Mouse (Mus musculus): ENCODE results near the gene Fbxo44.
A peak's percentile ranks its signal among the peaks of the same experiment; 100 is the strongest.
"Not testable (repeated sequence)": the region's sequence is repeated elsewhere in the genome, so short reads cannot be mapped to it uniquely, and the experiment has no call there.

Fbxo44 gene

GRCm38 (mm10) chr4:148160436-148161390 lies at the start of gene Fbxo44, which contains the start of gene Fbxo2:
TSS of gene Fbxo44 (minus strand) at chr4:148160482.
TSS of gene Fbxo2 (plus strand) at chr4:148160621.
- DNase-seq (ENCODE audit: inconsistent ontology term) = no peak

DNA sequence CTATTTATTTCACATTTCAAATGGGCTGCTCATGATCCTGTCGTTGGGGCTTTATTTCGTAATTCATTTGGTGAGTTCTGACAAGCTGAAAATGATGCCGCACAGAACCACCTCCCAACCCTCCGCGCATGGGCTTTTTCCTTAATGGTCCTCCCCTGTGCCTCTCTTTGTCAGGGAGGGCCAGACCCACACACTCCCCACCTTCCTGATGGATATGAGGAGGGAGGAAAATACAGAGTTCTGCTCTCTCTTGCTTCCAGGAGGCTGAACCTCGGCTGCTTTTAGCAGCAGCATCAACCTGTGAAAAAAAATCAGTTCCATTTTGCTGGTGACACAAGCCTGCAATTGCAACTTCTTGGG lies 44.6 kb upstream of the Fbxo44 start:
- no peak for DNase-seq (ENCODE audit: inconsistent ontology term)

DNA sequence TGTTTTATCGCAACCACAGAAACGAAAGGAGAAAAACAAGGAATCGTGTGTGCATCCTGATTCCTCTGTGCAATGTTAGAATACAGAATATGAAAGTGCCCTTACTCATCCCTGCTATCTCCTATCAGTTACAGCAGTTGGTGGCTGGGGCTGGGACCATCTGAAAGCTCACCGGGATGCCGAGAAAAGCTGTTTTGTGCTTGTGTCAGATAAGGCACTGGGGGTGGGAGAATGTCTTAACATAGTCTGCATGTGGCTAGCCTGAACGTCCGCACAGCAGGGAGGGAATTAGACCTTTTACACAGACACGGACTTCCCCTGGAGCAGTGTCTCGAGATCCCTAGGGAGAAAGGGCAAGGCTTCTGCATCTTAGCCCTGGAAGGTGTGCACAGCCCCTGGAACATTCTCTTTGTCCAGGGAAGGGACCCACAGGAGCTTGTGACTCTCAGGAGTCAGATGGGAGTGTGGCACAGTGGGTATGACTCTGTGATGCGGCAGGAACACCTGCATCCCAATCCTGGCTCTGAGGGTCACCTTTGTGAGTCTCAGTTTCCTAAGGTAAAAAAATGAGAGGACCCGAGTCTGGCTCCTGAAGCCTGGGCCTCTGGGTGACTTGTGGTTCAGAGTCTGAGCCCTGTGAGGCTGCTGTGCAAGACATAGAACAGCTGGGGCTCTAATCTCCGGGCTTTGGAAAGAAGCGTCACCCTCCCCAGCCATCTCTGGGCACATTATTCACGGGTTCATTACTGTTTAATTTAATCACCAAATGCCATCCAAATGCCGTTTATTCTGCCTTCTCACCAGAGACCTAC lies 44.0 kb upstream of the Fbxo44 start:
- DNase-seq (ENCODE audit: inconsistent ontology term) = no peak

DNA sequence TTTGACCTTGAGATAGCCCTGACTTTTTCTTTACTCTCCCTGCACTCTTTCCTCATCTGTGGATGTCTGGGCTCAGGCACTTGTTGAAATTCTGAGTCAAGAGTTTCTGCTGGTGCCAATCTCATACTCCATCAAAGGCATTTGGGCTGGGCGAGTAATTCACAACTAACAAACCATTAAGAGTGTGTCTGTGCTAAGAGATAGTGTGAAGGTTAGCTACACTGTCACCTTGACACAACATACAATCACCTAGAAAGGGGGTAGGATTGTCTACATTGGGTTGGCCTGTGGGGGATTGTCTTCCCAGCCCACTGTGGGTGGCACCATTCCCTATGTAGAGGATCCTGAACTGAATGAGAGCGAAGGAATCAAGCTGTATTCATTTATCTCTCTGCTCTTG lies 43.3 kb upstream of the Fbxo44 start:
- no peak for DNase-seq (ENCODE audit: inconsistent ontology term)

- DNase-seq (ENCODE audit: inconsistent ontology term) = no peak
These were observed 38.4 kb upstream of the Fbxo44 start for GRCm38 (mm10) chr4:148198721-148199120.

DNA sequence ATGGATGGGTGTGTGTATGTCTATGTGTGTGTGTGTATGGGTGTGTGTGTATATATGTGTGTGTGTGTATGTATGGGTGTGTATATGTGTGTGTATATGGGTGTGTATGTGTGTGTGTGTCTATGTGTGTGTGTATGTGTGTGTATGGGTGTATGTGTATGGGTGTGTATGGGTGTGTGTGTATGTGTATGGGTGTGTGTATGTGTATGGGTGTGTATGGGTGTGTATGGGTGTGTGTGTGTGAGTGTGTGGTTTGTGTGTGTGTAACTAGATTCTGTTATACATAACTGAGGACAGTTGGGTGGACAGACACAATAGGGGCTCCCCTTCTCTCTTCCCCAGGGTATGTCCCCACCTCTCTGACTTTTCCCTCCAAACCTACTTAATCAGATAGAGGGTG lies 34.1 kb upstream of the Fbxo44 start:
- no peak for DNase-seq (ENCODE audit: inconsistent ontology term)

DNA sequence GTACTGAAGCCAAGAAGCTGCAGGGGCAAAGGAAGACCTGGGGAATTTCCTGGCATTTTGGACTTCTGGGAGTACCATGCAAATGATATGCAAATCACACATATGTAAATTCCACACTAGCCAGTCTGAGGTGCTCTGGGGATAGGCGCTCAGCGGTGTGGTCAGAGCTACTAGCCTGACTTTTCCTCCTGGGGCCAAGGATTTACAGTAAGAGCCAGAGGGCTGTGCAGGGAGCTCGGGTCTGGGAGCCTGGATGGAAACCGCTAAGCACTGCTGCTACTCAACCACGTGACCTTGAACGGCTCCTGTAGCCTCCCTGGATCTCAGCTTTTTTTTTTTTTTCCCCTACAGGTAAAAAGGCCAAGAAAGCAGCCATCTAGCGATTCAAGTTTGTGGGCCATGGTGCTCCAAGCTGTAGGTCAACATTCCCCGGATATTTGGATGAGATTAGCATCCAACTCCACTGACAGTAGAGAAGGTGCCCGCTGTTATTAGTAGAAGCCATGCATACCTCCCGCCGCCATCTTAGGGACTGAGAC lies 32.5 kb upstream of the Fbxo44 start:
- DNase-seq (ENCODE audit: inconsistent ontology term) = no peak

DNA sequence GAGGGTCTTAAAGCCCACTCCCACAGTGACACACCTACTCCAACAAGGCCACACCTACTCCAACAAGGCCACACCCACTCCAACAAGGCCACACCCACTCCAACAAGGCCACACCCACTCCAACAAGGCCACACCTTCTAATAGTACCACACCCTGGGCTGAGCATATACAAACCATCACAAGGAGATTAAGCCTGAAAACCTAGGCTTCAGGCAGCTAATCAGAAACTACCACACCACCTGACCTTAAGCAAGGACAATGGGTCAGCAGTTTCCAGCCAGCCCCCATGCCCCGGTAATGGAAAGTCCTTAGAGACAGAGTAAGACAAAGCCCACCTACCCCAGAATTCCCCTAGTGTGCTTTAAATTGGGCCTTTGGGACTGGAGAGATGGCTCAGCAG lies 28.5 kb upstream of the Fbxo44 start:
- not testable (repeated sequence) for DNase-seq (ENCODE audit: inconsistent ontology term)

DNA sequence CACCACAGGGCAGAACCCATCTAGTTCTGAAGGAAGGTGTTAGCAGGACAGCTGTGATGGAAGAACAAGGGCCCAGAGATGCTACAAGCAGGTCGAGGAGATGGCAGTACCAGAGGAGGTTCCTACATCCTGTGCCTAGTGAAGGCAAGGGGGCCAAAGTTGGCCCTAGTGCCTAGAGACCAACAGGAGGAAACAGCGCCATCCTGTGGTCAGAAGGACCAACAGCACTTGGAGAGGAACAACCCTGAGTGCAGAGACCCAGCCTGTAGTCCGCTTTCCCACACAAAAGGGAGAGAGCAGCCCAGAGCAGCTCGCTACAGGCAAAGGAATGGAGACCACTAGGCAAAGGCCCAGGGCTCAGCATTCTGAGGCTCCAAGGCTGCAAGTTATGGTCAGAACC lies 25.5 kb upstream of the Fbxo44 start:
- DNase-seq (ENCODE audit: inconsistent ontology term) = no peak

DNA sequence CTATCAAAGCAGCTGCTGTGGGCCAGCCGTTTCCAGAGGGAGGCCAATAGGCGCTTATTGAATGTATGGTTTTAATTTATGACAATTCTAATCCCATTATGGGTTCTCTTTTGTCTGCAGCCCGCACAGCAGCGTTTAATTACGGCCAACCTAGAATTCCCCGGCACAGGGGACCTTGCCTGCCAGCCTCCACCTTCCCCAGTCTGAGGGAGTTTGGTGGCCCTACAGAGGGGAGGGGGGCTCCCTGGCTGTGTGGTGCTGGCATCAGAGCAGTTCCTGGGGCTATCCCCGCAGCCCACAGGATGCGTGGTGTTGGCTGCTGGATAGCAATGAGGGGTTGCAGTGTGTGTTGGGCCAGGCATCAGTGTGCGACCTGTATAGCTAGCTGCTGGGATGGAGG lies 24.3 kb upstream of the Fbxo44 start:
- DNase-seq (ENCODE audit: inconsistent ontology term) = no peak

DNA sequence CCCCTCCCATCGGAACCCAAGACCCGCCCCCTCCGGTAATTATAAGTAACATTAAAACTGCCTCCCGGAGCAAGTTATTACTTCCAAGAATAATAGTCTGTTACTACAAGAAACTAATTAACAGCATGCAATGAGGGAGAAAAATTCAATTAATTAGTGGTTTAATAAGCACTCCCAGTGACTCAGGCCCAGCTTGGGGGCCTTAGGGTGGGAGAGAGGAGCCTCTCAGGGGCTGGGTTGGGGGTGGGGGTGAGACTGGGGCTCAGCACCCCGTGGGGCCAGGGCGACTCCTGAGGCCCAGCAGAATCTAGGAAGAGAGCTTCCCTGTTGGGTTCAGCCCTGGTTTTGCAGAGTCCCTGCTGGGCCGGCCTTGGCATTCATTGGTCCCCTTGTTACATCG lies 22.1 kb upstream of the Fbxo44 start:
- DNase-seq (ENCODE audit: inconsistent ontology term) = peak; percentile 64

- DNase-seq (ENCODE audit: inconsistent ontology term) = no peak
These were observed 21.2 kb upstream of the Fbxo44 start for GRCm38 (mm10) chr4:148181483-148181882.

GRCm38 (mm10) chr4:148177716-148178115 lies 17.4 kb upstream of the Fbxo44 start:
- DNase-seq (ENCODE audit: inconsistent ontology term) = peak; percentile 54

DNA sequence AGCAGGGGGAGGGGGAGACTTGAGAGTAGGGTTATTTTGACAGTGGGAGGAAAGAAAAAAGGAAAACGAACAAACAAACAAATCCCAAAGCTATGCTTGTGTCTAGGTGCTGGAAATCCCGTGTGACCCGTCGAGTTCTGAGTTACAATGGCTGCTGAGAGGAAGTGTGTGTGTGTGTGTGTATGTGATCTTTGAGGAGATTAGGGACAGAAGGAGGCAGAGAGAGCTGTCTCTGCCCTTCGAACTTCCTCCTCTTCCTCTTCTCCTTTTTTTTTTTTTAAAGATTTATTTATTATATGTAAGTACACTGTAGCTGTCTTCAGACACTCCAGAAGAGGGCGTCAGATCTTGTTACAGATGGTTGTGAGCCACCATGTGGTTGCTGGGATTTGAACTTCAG lies 16.3 kb upstream of the Fbxo44 start:
- DNase-seq (ENCODE audit: inconsistent ontology term) = not testable (repeated sequence)

DNA sequence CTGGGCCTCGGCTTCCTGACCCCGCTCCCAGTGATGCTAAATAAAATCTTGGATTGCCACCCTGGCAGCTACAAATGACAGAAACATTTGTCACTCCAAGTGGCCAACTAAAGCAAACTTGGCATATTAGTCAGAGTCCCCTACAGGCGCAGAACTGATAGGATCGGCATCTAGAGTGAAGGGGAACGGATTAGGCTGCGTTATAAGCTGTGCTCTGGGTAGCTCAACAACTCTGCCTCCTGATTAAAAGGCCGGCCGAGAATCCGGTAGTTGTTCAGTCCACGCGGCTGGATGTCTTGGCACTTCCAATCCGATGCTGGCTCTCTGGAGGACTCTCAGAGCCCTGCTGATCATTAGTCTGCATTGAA lies 14.2 kb upstream of the Fbxo44 start:
- DNase-seq (ENCODE audit: inconsistent ontology term) = no peak

DNA sequence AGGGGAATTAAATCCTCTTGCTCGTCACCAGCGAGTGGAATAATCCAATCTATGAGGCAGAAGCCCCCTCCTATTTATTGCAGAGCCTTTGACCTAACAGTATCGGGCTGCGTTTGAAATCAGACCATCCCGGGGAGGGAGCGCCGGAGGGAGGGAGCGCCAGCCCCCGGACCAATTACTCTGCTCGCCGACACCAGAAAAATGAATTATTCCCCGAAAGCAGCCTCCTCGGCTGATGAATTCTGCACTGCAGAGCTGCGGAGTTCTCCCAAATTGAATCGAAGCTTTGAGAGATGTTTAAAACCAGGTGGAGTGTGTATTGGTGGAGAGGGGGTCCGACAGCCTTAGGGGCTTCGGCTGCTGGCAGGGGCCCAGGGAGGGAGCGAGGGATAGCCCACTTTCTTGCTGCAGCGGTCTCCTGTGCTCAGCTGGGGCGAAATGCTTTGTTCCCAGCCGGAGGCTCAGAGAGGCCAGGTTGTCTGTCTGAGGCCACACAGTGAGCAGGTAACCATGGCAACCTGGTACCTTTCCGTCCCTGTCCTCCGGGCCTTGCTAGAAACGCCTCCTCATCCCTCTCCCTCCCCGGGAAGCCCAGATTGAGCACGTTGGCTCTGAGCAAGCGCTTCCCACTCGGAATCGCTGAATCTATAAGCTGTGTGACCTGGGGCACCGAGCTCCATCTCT lies 13.7 kb upstream of the Fbxo44 start:
- DNase-seq (ENCODE audit: inconsistent ontology term) = no peak

DNA sequence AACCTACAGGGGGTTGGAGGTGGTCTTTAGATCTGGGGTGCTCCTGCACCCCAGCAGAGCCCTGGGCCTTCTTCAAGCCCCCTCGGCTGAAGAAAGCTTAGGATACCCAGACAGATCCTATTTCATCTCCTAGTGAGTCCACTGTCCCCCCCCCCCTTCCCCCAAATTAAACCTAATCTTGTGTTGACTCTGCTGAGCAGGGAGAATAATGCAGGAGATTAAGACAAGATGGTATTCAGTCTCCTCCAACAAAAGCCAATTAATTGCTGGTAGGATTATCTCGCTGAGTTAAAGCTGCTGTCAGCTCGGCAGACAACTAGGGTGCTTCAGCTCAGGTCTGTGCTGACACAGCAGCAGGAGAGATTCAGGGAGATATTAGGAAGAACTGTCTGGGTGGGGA lies 11.0 kb upstream of the Fbxo44 start:
- no peak for DNase-seq (ENCODE audit: inconsistent ontology term)

DNA sequence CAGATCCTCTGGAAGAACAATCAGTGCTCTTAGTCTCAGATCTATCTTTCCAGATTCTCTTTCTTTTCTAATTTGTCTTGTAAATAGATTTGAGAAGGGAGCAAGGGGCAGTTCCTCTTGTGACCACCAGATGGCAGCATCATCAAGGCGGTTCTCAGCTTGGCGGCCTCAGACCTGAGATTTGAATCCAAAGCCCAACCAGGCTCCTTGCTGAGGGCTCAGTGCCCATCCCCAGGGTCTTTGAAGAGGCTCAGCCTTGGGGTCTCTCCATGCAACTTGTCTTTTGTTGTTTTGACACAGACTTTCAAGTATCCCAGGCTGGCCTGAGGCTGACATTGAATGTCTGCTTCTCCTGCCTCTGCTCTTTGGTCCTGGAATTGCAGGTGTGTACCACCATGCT lies 10.6 kb upstream of the Fbxo44 start:
- no peak for DNase-seq (ENCODE audit: inconsistent ontology term)

DNA sequence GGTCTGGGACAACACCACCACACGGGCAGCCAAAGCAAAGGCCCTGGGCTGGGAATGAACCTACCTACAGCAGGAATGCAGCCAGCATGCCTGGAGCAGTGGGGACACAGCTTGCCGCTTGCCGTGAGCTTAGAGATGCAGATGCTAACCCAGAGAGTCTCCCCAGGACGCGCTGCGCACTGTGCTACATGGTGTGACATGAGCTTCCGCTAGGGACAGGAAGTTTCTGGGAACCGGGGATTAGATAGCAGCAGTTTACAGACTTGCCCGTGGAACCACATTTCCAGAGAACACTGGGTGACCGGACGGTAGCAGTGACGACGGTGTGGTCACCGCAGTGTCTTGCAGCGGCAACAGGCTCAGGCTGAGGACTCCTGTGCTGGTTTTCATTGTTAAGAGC lies 9.3 kb upstream of the Fbxo44 start:
- DNase-seq (ENCODE audit: inconsistent ontology term) = no peak

GRCm38 (mm10) chr4:148168287-148168686 lies 8.0 kb upstream of the Fbxo44 start:
- DNase-seq (ENCODE audit: inconsistent ontology term) = peak; percentile 43

- DNase-seq (ENCODE audit: inconsistent ontology term) = peak; percentile 45
These were observed 6.7 kb upstream of the Fbxo44 start for GRCm38 (mm10) chr4:148166986-148167385.

DNA sequence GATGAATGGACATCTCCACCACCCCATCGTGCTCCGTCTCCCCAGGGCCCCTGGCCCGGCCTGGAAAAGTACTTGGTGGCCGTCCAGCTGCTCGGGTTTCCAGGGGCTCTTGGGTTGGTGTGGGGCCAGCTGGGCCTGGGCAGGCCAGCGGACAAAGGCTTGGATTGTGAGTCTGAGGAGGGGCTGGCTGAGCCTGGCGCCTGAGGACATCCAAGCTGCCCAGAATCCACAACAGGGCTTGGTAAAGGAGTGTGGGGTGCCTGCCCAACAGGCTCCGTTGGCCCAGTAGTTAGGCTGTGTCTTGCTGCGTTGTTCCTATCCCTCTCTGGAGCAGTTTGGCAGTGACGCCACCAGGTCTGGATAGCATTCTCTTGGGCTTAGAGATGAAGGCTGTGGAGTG lies 6.1 kb upstream of the Fbxo44 start:
- DNase-seq (ENCODE audit: inconsistent ontology term) = peak; percentile 86
